Mouse (Mus musculus): Measurements from ENCODE around the gene Adh6b.

Gene Adh6b

DNA sequence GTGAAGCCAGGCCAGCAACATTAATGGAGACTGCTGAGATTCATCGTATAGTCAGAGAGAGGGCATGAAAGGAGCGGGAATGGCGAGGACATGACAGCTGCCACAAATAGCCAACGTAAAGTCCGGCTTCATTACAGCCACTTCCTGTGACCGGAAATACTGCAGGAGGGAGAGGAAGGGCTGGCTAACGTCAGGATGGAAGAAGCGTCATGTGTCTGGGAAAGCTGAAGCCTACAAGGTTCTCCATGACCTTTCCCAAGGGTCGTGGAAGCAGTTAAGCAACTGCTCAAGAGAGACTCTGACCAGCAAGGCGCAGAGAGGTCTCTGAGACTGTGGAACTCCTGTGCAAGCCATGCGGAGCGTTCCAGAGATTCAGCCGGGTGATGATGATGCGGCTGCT lies at the start of gene Adh6b:
Gene Adh6b, plus strand, starts transcription at position 305 of the 400 bp plus-strand sequence.
- DNase-seq = no peak

DNA sequence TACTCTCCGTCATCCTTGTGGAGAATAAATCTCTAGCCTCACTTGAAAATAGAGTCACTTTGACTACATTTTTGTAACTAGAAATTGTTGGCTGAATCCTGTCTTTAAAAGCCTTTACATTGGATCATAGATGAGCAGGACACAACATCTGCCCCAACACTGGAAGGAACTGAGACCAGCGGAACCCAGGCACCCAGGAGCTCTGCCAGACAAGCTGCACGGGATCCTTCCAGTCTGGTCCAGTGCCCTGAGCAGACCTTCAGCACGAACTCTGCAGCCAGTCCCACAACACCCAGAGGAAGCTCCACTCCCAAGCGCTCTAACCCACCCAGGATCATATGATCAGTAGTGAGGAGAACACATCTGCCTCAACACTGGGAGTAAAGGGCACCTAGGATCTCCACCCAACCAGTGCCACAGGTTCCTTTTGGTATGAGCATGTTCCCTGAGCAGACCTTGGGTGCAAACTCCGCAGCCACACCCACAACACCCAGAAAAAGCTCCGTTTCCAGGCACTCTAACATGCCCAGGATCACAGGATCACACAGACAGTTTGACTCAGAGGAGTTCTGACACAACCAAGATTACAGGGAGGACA lies 48.2 kb upstream of the Adh6b start:
- no peak for DNase-seq

DNA sequence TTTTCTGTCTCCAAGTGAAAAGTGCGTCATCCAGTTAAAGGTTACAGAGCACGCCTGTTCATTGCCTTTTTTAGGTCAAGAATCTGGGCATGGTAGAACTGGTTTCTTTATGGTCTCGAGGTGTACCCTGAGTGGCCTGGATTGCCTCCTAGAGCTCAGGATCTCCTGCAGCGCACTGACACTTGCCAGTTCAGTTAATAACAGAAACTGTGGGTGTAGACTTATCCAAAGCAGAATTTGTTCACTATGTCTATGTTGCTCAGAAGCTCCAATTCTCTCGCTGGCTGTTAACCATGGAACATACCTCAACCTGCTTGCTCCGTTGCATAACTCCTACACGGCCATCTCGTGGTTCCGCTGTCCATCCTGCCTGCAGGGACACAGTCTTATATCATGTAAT lies 41.4 kb upstream of the Adh6b start:
- DNase-seq = no peak

DNA sequence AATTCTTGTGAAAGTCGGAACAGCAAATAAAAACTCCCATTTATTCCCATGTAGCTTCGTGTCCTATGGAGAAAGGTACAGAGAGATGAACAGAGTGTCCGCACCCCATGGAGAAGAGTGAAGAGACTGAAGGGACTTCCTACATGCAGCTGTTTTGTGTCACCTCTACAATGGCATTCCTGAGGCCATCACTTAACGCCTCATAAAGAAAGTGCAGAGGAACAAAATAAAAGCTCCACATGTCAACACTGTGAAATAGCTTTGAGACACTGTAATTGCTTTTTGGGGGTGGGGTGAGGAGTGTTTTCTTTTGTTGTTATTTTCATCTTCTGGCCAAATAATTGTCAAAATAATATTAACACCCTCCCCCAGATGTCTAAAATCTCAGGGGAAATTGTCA lies 38.9 kb upstream of the Adh6b start:
- no peak for DNase-seq

DNA sequence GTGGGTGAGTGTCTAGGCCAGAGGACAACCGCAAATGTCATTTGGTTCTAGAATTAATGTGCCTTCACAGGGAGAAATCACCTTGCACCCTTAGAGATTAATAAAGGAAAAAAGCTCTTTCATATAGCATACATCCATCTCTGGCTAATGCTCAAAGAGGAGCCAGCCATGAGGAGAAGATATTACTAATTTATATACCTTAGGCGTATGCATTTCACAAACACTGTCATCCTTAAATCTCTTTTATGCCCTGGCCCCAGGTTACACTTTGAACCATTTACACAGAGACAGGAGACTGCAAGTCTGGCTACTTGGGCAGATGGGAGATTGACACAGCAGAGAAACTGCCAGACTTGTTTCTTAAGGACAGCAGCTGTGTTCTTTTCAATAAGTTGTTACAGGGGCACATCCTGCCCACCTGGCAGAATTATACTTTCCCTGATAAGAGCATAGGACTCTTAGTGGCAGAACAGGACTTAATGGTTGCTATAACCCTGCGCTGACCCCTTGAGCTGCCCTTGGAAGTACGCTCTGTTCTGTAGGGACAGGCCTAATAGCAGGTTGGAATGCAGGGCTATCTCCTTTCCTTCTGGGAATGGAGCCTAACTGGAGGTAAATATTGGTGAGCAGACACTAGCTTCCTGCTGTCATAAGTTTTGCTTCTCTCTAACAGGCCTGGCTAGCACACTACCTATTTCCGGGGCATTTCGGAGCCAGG lies 37.6 kb upstream of the Adh6b start:
- DNase-seq = no peak

DNA sequence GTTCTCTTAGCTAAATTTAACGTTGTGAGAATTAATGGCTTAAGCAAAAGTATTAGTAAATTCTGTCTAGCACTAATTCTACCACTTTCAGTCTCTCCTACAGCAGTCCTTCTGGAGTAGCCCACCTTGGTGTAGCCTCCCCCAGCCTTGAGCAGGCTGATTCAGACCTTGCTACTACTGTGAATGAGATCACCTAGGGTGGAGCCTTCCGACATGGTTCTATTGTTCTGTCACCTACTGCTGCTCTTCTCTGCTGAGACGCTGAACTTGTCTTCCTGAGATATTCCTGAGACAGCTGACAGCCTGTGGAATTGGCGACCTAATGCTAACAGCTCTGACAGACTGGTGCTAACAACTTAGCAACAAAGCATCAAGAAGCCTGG lies 37.1 kb upstream of the Adh6b start:
- no peak for DNase-seq

DNA sequence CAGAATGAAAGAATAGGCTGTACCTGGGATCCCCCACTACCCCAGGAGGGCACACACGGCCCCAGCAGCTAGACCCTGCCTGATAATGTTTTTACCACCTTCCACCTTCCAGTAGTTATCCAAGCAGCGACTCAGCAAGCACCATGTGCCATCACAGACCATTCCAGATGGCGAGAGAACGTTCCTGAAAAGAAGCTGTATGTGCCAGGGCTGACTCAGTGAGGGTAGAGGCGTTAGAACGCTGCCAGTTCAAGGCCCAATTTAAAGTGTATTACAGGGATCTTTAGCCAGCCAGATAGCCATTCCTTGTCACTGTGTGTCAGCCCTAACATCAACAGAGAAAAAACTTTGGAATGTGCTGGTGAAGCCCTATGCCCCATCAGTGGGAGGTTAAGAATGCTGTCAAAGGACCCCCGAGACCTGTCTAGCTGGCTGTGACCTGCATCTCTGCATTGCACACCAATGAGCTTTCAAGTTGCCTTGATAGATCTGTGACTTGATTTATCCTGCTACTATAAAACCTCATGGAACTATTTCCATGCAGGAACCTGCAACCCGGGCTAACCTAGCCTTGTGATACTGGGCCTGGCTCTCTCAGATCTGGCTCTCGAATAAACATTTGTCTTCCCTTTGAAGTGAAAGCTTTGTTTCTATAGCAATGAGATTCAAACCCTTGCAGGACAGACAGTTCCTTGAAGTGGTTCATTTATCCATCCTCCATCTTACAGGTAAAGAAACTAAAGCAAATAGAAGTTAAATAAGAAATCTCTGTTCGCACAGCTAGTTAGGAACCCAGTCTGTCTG lies 35.9 kb upstream of the Adh6b start:
- no peak for DNase-seq

DNA sequence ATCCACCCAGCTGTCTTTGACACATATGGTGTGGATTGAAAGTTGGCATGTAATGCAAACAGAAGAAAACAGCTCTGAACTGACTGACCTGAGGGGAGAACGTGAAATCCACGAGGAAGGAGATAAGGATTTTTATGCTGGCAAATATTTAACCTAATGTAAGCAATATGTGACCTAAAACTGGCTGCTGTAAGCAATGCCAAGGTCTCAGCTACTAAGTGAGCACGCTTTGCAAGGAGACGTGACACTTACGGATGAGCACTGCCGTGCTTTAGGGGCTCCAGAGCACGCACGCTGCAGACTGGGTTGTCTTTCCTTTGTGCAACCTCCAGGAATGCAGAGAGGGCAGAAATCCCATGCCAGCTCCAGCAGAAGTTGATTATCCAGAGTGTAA lies 35.3 kb upstream of the Adh6b start:
- DNase-seq = no peak

DNA sequence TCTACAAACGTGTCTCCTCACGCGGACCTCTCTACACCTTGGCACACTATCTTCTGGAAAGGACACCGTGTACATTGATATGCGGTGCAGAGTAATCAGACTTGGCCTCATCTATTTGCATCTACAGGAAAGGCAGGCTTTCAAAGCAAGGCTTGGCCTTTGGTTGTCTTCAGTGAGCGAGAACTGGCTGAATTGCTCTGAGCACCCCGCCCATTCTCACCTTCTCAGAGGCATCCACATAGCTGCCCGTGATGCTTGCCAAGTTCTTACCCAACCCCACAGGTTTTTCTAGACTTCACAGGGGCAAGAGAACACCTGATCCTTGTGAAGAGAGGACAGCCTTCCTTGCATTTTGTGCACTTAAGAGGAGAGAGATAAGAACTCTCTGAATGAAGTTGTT lies 31.7 kb upstream of the Adh6b start:
- no peak for DNase-seq

DNA sequence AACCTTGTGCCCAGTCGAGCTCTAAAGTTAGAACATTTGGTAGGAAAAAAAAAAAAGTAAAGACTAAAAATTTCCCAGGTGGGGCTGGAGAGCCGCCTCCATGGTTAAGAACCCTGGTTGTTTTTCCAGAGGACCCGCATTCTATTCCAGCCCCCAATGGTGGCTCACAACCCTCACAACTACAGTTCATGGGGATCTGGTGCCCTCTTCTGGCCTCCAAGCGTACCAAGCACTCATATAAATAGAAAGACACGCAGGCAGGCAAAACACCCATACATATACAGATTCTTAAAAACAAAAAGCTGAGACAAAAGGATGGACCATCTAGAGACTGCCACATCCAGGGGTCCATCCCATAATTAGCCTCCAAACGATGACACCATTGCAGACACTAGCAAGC lies 30.6 kb upstream of the Adh6b start:
- DNase-seq = peak in 1 of 2 experiments; percentile 31

DNA sequence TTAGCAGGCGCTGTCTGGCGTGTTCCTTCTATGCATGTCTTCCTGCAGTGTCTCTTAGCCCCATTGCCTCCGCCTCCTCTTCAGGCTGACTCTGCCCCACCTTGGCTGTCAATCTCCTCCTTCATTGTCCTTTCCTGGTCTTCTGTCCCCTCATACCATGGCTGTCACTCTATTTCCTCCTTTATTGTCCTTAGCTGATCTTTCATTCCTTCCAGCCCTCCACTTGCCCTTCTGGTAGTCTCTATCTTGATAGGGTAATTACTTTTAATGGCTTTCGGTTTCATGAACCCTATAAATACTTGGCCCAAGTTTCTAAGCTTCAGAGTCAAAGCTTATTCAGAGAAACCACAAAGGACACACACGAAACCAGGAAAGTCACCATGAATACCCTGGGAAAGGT lies 28.6 kb upstream of the Adh6b start, which contains the start of gene Adh6a:
Gene Adh6a, plus strand, starts transcription at position 322 of the 400 bp plus-strand sequence.
- DNase-seq = no peak

DNA sequence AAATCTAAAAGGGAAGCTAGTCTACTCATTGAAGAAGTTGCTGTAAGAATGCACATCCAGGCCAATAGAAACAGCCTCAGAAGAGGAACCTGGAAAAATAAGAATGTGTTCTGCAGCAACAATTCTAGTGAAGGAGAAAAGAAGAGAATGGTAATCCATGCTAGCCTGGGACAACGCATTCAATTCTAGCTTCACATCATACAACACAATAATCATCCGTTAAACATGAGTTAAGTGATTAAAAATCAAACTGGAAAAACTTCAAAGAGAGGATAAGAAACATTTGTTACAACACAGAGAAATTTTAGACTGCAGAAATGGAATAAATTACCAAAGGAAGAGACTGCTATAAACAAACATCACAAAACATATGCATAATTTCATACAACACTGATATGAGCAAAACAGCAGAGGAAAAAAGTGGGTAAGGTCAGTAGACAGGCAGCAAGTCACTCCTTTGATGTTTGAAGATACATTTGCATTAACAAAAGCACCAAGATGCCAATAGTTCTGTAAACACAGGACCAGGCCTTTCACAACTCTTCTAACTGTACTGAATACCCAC lies 24.6 kb upstream of the Adh6b start:
- no peak for DNase-seq

DNA sequence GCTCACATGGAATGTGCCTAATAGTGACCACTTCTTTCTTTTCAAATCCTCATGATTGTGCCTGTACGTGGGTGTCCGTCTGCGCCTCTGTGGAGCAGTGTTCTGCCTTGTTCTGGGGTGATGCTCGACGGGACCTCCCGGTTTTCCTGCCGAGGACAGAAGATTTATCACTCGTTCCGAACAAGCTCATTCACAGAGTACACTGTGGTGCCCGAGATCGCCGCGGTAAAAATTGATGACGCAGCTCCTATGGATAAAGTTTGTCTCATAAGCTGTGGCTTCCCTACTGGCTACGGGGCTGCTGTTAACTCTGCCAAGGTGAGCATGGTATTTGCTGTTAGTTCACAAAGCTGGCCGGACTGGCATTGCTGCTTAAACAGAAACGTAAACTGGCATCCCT lies 16.6 kb upstream of the Adh6b start:
- DNase-seq = no peak

DNA sequence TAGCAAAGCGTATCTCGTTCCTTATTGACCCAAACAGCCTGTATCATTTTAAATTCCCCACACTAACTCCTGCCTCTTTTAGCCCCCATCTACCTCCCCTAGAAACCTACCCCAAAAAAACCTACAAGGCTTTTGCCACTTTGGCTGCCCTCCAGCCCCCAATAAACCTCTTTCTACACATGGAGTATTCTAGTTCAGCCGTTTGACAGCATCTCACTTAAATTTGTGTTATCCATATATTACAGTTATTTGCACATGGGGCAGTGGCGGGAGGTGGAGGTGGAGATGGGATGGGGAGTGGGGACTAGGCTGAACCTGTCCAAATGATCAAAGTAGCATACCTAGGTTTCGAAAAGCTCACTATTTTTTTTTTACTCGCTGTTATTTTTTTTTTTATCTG lies 16.1 kb upstream of the Adh6b start:
- DNase-seq = no peak

DNA sequence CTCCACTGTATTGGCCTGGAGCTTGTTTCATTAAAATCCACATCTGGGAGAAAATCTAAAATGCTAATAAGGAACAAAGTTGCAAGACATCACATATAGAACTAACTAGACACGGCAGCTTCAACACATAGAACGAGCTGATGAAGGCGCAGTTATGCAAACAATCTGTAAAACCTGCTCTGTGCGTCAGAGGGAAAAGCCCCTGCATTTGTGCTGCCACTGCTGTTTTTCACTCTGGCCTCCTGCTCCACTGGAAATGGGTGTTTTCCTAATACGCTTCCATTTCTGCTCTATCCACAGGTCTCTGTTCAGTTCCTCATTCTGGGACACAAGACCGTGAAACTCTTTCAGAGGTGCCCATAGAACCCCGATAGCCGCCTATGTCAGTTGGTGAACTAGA lies 7.7 kb upstream of the Adh6b start:
- no peak for DNase-seq

DNA sequence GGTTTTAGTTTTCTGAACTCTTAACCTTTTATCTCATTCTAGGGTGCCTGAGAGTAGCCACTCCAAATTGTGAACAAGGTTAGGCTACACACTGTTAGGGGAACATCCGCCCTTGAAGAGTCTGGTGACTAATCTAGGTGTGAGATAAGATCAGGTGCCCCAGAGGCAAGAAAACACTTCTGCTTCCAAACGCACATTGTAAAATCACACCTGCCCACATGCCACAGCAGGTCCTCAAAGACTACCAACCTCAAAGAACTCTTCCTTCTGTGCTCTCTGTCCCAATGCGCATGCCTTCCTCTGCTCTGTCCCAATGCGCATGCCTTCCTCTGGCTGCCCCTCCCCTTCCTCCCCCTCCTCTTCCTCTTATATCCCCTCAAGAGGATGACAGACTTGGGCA lies 7.3 kb upstream of the Adh6b start:
- no peak for DNase-seq

DNA sequence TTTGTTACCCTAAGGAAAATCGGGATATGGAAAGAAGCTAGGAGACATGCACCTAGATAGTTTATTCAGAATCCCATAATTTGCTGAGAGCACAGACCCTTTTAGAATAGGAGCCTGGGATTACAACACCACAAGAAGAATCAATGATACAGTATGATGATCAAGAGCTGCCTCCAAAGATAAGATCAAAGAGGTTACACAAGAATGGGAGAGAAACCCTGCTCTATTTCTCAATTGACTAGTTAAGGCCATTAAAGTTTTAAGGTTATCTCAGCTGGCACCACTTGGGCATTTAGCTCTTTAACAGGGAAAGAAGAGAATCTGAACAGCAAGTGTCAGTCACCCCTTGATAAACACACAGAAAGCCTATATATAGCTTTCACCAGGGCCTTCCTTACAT lies 6.0 kb upstream of the Adh6b start:
- no peak for DNase-seq

DNA sequence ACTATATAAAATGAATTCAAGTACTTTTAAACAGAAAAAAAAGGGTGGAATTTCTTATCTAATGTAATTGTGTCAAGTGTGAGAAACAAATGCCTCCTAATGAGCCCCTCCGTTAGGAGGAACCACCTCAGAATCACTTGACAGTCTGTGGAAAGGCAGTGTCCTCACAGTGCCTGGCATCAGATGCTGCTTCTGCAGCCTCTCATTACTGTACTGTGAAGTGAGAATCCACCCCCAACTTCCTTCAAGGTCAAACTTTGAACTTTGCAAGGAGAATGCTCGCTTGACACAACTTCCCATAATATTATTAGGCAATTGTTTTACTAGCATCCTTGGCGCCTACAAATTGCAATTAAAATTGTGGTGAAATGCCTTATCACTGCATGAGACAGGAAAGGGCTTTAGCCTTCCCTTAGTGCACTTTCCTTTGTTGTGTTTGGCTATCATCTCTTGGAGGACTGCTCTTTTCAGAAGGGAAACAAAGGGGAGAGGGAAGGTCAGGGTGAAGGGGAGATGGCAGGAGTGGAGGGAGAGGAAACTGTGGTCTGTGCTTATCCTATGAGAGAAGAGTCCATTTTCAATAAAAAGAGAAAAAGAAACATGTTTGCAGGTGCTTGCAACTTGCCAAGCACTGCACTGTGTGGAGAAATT lies 5.3 kb upstream of the Adh6b start:
- peak in 1 of 2 experiments; percentile 15 for DNase-seq

DNA sequence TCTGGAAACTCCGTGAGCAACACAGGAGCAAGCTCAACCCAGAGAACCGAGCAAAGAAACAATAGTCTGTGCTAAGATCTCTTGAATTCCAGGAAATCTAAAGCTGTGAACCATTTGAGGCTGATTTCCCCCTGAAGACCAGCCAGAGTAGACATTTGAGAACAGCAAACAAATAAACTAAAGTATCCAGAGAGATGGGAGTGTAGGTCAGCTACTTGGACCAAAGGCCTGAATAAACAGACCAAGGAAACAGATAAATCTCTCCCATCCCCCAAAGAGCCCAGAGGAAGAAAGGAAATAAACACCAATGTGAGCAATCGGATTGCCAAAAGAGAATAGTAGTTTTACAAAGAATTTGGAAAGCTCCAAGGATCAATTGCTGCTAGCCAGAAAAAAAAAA lies 5.5 kb downstream of the Adh6b start:
- DNase-seq = no peak

DNA sequence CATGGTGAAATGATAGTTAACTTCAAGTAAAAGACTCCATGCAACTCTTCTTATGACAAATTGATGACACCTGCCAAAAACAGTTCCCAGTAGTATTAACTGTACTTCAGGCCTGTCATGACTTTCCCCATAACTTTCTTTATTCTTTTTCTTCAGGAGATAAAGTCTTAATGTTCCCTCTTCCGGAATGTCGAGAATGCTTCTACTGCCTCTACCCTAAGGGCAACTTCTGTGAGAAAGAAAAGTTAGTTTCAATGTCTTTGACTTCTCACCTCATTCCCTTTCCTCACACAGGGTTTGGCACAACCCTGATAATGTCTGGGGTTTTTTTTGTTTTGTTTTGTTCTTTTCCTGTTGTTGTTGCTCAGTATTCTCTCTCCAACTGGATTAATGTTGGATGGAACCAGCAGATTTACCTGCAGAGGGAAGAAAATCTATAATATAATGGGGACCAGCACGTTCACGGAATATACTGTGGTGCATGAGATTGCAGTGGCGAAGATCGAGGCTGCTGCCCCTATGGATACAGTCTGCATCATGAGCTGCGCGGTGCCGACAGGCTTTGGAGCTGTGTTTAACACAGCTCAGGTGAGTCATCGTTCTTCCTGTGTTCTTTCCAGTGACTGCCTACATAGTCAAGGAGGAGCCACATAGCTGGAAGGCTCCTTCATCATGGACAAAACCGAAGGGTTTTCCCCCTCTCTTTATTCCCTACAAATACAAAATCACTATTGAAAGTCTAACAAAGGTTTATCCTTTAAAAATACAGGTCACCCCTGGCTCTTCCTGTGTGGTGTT lies 10.6 kb downstream of the Adh6b start:
- no peak for DNase-seq

DNA sequence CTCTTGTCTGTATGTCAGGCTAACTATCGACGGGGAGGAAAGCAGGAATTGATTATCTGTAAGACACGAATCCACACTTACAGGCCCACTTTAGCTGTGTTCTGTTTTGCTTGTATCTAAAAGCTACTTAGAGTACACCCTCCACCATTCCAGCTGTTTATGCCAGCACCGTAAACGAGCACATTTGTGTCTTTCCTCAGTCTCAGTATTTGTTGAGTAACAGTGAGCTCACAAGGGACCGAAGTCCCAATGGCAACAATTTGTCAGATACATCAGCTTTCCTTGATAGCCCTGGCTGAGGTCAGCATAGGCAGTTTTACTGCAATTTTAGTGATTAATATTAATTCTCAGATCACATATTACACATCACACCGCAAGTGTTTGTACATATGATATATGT lies 17.3 kb downstream of the Adh6b start:
- DNase-seq = no peak

DNA sequence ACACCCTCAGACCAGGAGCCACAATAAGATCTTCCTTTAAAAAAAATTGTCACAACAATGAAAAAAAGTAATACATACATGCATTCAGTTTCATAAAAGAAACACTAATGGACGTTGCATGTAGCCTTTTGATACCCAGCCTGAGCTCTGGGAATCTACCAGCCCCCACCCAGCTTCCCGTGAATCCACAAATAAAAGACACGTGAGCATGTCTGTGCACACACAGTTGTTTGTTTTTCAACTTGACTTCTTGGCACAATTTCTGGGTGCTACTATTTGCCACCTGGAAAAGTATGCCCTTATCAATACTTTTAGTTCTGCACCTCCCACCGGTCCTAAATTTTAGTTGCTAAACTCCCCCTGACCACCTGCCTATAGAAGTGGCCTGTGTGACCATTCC lies 19.1 kb downstream of the Adh6b start:
- DNase-seq = no peak
